Mouse (Mus musculus) 416B (cell line): ENCODE measurements around the gene Xpnpep3.
A peak's percentile ranks its signal among the peaks of the same experiment; 100 is the strongest.
"Not testable (repeated sequence)": the region's sequence is repeated elsewhere in the genome, so short reads cannot be mapped to it uniquely, and the experiment has no call there.

ENCODE experiments used
- DNase-seq: peaks from one replicate; pipeline ENCODE4 v3.0.0; 2011; ENCODE audit warnings: low read depth

Gene Xpnpep3

GRCm38 (mm10) chr15:81399297-81399637, 671 bp upstream of the Xpnpep3 start:
- no peak for DNase-seq

DNA sequence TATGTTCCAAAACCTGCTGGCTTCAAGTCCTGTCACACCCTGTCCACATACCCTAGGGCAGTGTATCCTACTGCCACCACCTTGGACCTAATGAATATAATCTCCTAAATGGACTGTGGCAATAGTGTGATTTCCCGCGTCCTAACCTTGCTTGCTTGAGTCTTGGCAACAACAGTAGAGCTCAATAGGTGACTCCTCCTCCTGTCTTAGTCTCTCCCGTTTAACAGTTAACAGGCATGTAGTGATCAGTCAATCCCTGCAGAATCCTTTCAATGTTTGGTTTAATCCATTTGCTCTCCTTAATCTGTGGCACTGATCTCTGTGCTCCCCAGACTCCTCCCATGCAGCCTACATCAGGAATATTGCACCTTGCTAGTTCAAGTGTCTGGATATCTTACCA, 5.1 kb downstream of the Xpnpep3 start:
- DNase-seq: no peak

DNA sequence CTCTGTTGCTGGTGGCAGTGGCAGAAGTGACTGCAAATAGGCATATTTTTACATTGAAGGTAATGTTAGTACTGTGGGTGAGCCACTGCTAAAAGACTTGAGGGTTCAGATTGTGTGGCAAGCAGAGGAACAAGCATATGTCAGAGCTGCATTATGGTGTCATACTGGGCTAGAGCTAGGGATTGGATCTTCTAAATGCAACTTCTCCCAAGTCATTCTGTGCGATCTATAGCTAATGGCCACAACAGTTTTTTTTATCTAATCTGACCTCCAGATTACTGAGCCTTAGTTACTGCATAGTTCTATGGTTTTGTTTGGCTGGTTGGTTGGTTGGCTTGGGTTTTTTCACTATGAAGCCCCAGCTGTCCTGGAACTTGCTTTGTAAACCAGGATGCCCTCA, 8.3 kb downstream of the Xpnpep3 start, which contains the start of gene Dnajb7:
Gene Dnajb7 (minus strand): TSS at position 101 of the 400 bp plus-strand sequence.
- DNase-seq: no peak

GRCm38 (mm10) chr15:81416763-81417310, 16.9 kb downstream of the Xpnpep3 start:
- DNase-seq: not testable (repeated sequence)

DNA sequence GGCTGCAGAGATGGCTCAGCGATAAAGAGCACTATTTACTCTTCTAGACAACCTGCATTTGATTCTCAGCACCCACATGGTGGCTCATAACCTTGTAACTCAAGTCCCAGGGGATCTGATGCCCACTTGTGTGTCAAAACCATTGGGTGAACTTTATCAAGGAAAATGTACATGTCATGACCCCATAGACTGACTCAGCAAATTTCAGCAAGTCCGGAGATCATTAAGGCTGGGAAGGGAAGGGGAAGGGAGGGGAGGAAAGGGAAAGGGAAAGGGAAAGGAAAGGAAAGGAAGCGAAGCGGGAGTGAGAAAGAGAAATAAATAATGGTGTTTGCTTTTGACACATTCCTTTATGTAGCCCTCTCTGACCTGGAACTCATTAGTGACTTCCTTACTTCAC, 18.1 kb downstream of the Xpnpep3 start:
- no peak for DNase-seq

GRCm38 (mm10) chr15:81421454-81421853, 21.5 kb downstream of the Xpnpep3 start:
- no peak for DNase-seq

GRCm38 (mm10) chr15:81422156-81422681, 22.3 kb downstream of the Xpnpep3 start:
- no peak for DNase-seq

- peak; percentile 24 for DNase-seq
Observed at GRCm38 (mm10) chr15:81425311-81425710, 25.4 kb downstream of the Xpnpep3 start.

DNA sequence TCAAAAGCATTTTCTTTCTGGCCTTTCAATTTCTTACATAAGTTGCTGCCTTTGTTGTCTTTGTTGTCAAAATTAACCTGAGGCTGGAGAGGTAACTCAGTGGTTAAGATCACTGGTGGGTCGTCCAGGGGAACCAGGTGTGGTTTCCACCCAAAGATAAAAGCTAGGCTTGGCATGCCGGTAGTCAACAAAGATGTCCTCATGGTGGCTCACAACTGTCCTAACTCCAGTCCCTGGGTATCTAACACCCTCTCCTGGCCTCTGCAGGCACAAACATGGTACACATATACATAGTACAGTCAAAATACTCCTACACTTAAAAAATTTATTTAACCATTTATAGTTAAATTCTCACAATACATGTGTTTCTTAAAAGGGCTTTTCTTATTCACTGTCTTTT, 28.0 kb downstream of the Xpnpep3 start:
- DNase-seq: no peak

GRCm38 (mm10) chr15:81431195-81431594, 31.3 kb downstream of the Xpnpep3 start:
- DNase-seq: no peak

- no peak for DNase-seq
Observed at GRCm38 (mm10) chr15:81438345-81438744, 38.4 kb downstream of the Xpnpep3 start.

GRCm38 (mm10) chr15:81439236-81439635, 39.3 kb downstream of the Xpnpep3 start:
- DNase-seq: no peak

GRCm38 (mm10) chr15:81448463-81448862, 48.5 kb downstream of the Xpnpep3 start:
- peak; percentile 83 for DNase-seq

DNA sequence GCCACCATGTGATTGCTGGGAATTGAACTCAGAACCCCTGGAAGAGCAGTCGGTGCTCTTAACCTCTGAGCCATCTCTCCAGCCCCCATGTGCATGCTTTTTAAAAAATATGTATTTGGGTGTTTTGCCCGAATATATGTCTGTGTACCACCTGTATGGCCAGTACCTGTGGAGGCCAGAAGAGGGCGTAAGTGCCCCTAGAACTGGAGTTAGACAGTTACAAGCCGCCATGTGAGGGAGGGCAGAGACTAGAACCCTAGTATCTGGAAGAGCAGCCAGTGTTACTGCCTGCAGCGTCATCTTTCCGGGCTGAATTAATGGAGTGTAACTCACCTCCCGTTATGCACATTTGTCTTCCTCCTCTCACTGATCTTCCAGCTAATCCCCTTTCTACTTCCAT, 61.6 kb downstream of the Xpnpep3 start:
- no peak for DNase-seq

GRCm38 (mm10) chr15:81465016-81465660, 65.2 kb downstream of the Xpnpep3 start:
- DNase-seq: peak; percentile 51

DNA sequence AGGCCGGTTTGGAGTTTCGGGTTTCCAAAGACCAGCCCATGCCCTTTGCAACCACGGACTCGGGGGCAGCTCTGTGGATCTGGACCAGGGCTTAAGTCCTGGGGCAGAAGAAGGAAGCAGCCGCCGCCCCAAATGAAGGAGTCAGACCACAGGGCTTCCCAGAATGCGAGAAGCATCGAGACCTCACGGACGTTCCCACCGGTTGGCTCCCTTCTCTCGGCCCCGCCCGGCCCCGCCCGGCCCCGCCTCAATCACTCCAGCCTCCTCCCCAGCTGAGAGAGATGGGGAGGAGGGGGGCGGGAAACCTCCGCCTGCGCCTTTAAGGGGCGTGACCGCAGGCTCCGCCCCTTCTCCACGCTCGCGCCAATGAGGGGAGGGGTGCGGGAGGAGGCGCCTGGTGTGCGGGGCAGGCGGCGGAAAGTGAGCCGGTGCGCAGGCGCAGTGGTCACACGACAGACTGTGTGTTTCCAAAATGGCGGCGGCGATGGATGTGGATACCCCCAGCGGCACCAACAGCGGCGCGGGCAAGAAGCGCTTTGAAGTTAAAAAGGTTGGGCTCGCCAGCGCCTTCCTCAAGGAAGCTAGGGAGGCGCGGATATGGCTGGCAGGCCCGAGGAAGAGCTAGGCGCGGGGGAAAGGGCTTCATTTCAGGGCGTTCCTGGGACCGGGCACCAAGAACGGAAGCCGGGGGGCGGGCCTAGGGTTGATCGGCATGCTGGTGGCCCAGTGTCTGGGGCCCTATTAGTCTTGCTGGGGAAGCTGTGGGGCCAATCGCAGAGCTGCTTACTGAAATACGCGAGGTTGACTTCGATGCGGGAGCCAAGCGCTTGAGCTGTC, 66.2 kb downstream of the Xpnpep3 start, which contains the start of gene Rbx1:
Gene Rbx1 (plus strand): TSS at position 396 of the 837 bp plus-strand sequence.
- peak; percentile 99 for DNase-seq

GRCm38 (mm10) chr15:81466738-81467113, 66.8 kb downstream of the Xpnpep3 start:
- DNase-seq: no peak

GRCm38 (mm10) chr15:81470735-81471134, 70.8 kb downstream of the Xpnpep3 start:
- no peak for DNase-seq

GRCm38 (mm10) chr15:81472256-81472655, 72.3 kb downstream of the Xpnpep3 start:
- no peak for DNase-seq

DNA sequence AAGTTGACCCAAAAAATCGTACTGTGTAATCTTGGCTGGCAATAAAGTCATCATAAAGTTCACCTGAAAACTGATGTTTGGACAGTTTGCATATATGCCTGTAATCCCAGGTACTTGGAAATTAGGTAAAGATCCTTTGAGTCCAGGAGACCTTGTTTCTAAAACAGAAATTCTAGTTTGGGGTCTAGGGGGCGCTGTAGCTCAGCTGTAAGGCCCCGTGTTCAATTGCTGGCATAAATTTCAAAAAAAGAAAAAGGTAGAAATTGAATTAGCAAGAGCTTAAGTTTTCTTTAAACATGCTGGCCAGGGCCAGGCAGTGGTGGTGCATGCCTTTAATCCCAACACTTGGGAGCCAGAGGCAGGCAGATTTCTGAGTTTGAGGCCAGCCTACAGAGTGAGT, 75.7 kb downstream of the Xpnpep3 start:
- DNase-seq: peak; percentile 57

DNA sequence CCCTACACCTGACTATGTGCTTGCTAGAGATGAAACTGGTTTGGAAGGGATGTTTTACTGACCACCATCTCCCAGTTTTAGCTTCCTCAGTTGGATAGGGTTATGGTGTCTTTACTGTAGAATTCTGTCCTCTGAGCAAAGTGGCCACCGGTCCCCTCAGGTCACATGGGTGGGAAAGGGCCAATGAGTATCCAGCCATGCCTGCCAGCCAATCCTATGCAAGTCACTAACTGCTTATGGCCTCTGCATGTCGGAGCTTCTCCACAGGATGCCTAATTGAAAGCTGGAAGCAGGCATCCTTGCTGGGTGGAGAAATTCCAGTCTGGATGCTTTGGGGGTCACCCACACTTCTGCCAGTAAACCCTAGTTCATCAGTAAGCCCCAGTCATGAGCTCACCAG, 76.7 kb downstream of the Xpnpep3 start:
- DNase-seq: peak; percentile 50

DNA sequence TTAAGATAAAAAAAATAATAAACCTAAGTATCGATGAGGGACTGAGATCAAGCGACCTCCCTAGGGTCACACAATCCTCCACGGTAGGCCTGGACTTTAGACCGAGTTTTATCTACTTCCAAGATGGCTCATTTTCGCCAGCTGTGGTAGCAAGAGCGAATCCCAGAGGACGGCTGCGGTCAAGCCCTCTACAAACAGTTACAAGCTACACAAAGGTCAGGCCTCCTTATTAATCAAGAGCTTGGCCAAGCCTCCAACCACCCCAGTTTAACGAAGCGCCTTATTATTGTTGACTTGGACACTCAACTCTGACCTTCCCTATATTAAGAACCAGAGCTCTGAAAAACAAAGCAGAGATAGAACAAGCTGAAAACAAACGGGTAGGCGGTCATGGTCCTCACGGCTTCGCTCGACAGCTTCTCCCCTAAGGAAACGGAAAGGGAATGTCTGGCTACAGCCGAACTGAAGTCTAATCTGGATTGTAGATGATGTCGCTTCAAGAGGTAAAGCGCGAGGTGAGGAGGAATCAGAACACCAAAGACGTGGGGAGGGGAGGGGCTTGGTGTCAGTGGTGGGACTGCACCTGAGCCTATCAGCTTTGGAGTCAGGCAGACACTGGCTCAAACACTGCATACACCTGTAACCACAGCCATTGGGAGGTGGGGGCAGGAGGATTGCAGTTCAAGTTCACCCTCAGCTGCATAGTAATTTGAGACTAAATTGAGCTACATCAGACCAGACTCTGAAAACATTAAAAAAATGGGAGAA, 79.7 kb downstream of the Xpnpep3 start:
- no peak for DNase-seq
